Mouse (Mus musculus): Measurements from ENCODE around the gene Myo9b.
"Not testable (repeated sequence)": the region's sequence is repeated elsewhere in the genome, so short reads cannot be mapped to it uniquely, and the experiment has no call there.

Myo9b gene

GRCm38 (mm10) chr8:71297439-71297838 is 24.9 kb downstream of the Myo9b start:
- DNase-seq: no peak

- DNase-seq: no peak
These were observed 27.2 kb downstream of the Myo9b start for GRCm38 (mm10) chr8:71299716-71300115.

DNA sequence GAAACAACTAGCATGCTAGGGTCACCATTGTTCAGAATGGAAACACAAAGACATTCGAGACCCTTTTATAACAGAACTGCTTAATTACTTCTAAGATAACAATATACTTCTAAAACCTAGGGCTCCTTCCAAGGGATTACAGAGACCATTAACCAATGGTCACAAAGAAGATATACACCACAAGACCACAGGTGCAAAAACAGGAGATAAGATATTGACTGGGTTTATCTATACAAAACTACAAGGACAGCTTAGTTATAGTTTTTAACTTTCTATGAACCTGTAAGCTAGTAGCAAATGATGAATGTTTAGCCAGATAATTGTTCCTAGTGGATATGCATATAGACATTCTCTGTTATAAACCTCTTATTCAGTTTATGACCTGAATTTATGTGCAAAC is 30.3 kb downstream of the Myo9b start:
- no peak for DNase-seq

DNA sequence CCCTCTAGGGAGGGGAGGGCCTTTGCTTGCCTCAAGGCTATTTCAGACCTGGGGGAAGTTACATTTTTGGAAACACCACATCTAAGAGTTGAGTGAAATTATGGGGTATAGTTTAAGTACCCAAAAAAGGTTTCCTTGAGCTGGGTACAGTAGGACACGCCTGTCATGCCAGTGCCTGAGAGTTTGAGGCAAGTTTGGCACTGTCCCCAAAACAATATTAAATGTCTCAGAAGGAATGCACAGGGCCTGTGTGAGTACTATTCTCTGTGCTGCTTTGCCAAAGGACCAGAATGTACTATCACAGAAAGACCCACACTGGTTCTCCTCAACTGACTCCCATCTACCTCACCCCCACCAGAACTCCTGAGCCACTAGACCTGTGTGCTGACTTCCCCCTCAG is 31.1 kb downstream of the Myo9b start:
- DNase-seq: no peak

DNA sequence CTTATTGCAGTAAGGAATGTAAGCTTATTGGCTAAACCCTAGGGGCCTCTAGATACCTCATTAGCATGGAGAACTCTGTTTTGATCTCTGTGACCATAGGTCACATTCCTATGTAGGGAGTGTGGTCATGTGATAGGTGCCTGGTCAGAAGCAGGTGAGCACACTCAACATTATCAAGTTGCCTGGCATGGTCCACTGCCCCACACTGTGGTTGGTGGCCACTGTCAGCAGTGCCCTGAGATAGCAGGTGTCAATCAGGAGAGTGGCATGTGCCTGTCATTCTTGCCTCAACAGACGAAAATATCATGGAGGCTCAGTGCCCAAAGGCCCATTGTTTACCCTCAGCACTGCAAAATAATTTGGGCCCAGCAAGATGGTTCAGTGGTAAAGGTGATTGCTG is 33.5 kb downstream of the Myo9b start:
- DNase-seq: no peak

- no peak for DNase-seq
These were observed 34.9 kb downstream of the Myo9b start for GRCm38 (mm10) chr8:71307371-71307770.

GRCm38 (mm10) chr8:71307913-71308312 is 35.4 kb downstream of the Myo9b start:
- DNase-seq: no peak

DNA sequence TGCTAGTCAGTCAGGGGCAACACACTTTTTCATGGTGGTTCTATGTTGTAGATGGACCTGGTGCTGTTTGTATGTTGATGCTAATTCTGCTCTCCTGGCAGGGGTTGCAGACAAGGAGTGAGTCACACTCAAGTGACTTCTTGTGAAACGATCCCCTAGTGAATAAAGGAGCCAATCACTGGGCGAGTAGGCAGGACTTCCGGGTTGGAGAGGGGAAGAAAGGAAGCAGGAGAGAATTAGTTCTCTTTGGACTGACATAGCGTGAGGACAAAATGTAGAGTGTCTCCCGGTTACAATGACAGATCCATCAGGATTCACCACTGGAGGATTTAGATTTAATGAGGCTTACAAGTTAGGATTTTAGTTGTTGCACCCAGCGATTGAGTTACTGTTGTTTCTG is 37.9 kb downstream of the Myo9b start:
- no peak for DNase-seq

GRCm38 (mm10) chr8:71312700-71313099 is 40.2 kb downstream of the Myo9b start:
- DNase-seq: no peak

DNA sequence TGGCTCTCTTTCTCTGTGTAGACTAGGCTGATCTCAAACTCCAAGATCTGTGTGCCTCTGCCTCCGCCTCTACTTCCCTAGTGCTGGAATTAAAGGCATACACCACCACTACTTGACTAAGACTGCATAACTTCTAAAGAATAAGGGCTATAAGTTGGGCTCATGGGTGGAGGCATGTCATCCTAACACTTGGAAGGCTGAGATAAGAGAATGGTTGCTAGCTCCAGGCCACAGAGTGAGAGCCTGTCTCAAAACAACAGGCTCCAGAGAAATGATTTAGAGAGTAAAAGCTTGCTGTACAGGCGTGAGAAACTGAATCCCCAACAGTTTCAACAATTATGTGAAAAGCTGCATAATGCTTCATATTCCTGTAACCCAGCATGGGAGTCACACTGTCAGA is 41.4 kb downstream of the Myo9b start:
- no peak for DNase-seq

- no peak for DNase-seq
These were observed 43.5 kb downstream of the Myo9b start for GRCm38 (mm10) chr8:71315972-71316371.

DNA sequence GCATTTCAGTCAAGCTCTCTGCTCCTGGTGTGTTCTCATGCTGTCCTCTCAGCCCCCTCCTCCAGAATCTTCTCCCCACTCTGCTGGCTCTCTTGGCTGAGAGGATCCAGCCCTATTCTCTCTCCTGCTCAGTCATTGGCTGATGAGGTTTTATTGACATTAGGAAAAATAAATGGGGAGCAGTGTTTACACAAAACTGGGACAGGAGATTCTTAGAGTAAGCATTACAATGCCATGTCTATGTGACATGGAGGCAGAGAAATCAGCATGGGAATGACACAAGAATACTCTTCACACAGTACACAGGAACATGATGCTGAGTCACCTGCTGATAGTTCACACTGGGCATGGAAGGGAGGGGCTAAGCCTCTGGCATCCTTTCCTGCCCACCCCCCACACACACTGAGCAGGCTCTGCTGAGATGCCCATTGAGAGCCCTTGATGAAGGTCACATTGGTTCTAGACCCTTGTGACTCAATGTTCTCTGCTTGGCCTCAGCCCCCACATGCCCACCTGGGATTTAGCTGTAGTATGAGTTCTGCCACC is 44.0 kb downstream of the Myo9b start:
- DNase-seq: no peak

GRCm38 (mm10) chr8:71318610-71319009 is 46.1 kb downstream of the Myo9b start:
- not testable (repeated sequence) for DNase-seq

- DNase-seq: not testable (repeated sequence)
These were observed 47.2 kb downstream of the Myo9b start for GRCm38 (mm10) chr8:71319760-71320159.

DNA sequence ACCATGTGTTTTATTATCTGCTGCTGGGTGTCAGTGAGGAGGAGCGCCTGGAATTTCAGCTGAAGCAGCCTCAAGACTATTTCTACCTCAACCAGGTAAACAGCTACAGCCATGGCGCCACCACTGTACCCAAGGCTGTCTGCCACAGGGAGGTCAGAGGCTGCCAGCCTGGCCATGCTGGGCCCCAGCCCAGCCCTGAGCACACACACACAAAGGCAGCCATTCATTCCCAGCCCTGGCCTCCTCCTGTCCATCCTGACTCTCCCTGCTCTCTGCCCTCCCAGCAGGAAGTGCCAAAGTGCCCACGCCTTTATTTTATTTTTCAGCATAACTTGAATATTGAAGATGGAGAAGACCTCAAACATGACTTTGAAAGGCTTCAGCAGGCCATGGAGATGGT is 50.4 kb downstream of the Myo9b start:
- no peak for DNase-seq

- DNase-seq: no peak
These were observed 52.3 kb downstream of the Myo9b start for GRCm38 (mm10) chr8:71324848-71325247.

- not testable (repeated sequence) for DNase-seq
These were observed 65.3 kb downstream of the Myo9b start for GRCm38 (mm10) chr8:71337834-71338233.

DNA sequence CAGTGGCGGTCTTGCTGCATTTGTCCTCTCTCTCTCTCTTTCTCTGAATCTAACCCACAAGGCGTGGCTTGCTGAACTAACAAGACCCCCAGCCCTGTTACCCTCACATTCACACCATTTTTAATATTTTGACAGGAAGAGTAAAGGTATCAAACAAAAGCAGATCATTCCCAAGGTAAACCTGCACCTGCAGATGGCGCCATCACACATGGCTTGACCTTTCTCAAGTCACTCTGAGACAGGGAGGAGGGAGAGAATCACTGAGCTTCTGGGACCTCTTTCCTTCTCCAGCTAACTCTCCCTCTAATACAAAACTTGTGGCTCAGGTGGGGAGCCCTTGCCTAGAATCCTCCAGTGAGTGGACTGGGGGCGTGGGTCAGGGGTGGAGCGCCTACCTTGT is 68.1 kb downstream of the Myo9b start:
- no peak for DNase-seq

DNA sequence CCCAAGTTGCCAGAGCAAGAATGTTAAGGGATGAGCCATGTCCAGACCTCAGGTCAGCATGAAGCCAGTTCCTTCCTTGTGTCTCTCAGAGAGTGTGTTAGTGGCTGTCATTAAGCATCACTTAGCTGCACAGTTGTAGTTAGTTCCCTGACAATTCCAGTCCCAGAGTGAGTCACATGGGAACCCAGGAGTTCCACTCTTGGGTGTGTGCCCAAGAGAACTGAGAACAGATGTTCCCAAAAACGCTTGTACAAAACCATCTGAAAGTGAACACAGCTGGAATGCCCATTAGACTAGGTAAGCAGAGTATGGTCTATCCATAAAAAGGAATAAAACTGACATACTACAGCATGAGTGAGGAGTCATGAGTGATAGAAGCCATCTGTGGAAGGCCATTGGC is 74.1 kb downstream of the Myo9b start:
- no peak for DNase-seq

DNA sequence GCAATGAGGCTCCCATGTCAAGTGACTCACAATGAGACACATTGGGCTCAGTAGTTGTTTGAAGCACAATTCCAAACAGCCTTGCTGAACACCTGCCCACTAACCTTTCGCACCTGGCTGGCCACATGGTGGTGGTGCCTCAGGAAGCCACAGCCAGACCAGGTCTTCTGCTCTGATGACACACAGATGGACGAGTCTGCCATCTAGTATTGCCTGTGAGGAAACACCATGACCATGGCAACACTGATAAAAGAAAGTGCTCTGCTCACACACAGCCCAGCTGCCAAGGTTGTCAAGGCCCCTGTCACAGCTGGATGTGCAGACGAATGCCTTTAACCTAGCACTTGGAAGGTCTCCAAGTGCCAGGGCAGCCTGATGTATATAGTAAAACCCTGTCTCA is 78.6 kb downstream of the Myo9b start:
- no peak for DNase-seq

DNA sequence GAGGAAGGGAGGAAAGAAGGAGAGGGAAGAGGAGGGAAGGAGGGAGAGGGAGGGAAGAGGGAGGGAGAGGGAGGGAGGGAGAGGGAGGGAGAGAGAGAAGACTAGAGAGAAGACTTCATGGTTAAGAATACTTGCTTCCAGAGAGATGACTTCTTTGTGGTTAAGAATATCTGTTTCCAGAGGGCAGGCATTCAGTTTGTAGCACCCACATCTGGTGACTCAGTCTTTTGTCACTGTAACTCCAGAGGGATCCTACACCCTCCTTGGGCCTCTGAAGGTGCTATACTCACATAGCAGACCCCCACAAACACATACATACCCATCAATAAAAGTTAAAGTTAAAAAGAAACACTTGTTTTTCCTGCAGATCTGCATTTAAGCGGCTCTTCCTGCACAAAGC is 79.0 kb downstream of the Myo9b start:
- no peak for DNase-seq

GRCm38 (mm10) chr8:71358026-71358425 is 85.5 kb downstream of the Myo9b start:
- DNase-seq: no peak

GRCm38 (mm10) chr8:71366771-71367528 is 94.4 kb downstream of the Myo9b start, which contains the start of gene Use1:
Use1 (plus strand) TSS chr8:71366848.
- peak; percentile 93 for DNase-seq

GRCm38 (mm10) chr8:71367529-71368176 is 95.1 kb downstream of the Myo9b start:
- peak; percentile 75 for DNase-seq

Data from cerebellum, adult 11-12 months (tissue).